9 mouse cellular contexts compared by ENCODE assay signal in the genomic region with DNA sequence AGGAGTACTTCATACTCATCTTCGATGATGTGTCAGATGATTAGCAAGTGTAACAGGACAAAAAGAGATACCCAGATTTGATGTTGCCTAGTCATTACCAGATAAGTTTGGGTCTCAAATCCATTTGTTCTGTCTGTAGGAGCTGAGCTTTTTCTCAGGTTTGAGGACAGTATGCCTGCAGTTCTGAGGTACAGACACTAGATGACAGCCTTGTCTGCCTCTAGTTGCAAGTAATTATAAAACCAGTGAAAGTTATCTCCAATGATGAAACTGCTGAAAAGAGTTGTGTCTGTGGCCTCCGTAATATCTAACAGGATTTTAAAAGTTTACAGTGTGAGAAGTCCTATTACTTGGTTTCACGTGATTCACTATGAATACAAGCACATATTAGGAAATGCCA.
DNase-seq lines count a peak whose midpoint lies in the region; ATAC-seq and TF ChIP-seq lines count a peak whose summit lies in the region.
"Had no signal": no experiment of that assay in that cellular context is flagged by ENCODE, and none has a peak within 500 bp of the region (broad histone marks: within the 10 kb centered on the region; RNA-seq: fewer than 3 reads in every experiment).

No protein-coding gene starts in this region.

- no peaks in the 10 kb centered on the region for H3K36me3 ChIP-seq in intestine, postnatal 0 days (ENCODE audit: control insufficient read depth, insufficient read depth)
- H3K36me3 ChIP-seq in intestine, embryonic 15.5 days = no peaks in the 10 kb centered on the region
- no peaks in the 10 kb centered on the region for H3K36me3 ChIP-seq in MEL (ENCODE audit: control insufficient read depth in 1 of 2, insufficient read depth in 2 of 2, low read length in 2 of 2)
- H3K36me3 ChIP-seq in thymus, adult 2 months (ENCODE audit: control insufficient read depth, insufficient read depth, low read length) = no peaks in the 10 kb centered on the region
- H3K36me3 ChIP-seq: neural tube, embryonic 13.5 days had no signal

- no peak overlapping the region for H3K27ac ChIP-seq in intestine, postnatal 0 days (ENCODE audit: low read depth, low read length)
- H3K27ac ChIP-seq in intestine, embryonic 15.5 days = no peak overlapping the region
- no peak overlapping the region for H3K27ac ChIP-seq in MEL (ENCODE audit: control insufficient read depth, low read depth, low read length)
- no peak overlapping the region for H3K27ac ChIP-seq in thymus, adult 2 months (ENCODE audit: control insufficient read depth, insufficient read depth, low read length)
- H3K27ac ChIP-seq: neural tube, embryonic 13.5 days had no signal

- TF ChIP-seq POLR2A in MEL (IDR thresholded peaks at IDR 0.05; ENCODE audit: control insufficient read depth in 1 of 2, insufficient read depth in 1 of 2, low read depth in 1 of 2, low read length in 2 of 2, poor library complexity in 1 of 2) = no peak
- no peak for TF ChIP-seq POLR2A in thymus, adult 2 months (IDR thresholded peaks at IDR 0.05; ENCODE audit: control insufficient read depth, extremely low read depth, insufficient read depth, low read length, poor library complexity)

- no peaks in the 10 kb centered on the region for H3K27me3 ChIP-seq in intestine, postnatal 0 days (replicated peaks; ENCODE audit: control insufficient read depth, insufficient read depth, low read length)
- H3K27me3 ChIP-seq in intestine, embryonic 15.5 days (replicated peaks) = no peaks in the 10 kb centered on the region
- no peaks in the 10 kb centered on the region for H3K27me3 ChIP-seq in MEL (ENCODE audit: control insufficient read depth in 1 of 2, insufficient read depth in 2 of 2, low read length in 2 of 2)
- no peaks in the 10 kb centered on the region for H3K27me3 ChIP-seq in thymus, adult 2 months (ENCODE audit: control insufficient read depth, insufficient read depth, low read length)
- H3K27me3 ChIP-seq: neural tube, embryonic 13.5 days had no signal

- no peaks in the 10 kb centered on the region for H3K9me3 ChIP-seq in intestine, postnatal 0 days (ENCODE audit: control insufficient read depth)
- no peaks in the 10 kb centered on the region for H3K9me3 ChIP-seq in intestine, embryonic 15.5 days
- H3K9me3 ChIP-seq in MEL (replicated peaks; ENCODE audit: insufficient read depth, low read length) = no peaks in the 10 kb centered on the region
- H3K9me3 ChIP-seq: neural tube, embryonic 13.5 days had no signal

- peak; percentile 67 for TF ChIP-seq RAD21 in MEL (IDR thresholded peaks at IDR 0.05; ENCODE audit: low read depth, low read length)

- no peak for ATAC-seq in intestine, postnatal 0 days
- no peak for ATAC-seq in intestine, embryonic 15.5 days

- no peaks in the 10 kb centered on the region for H3K79me2 ChIP-seq in MEL (ENCODE audit: control insufficient read depth, insufficient read depth, low read length, poor library complexity)

- TF ChIP-seq EP300 in MEL (IDR thresholded peaks at IDR 0.05; ENCODE audit: low read depth in 1 of 2, low read length in 2 of 2) = no peak

- peak; percentile 12 for DNase-seq in MEL (ENCODE audit: low read depth, low spot score)
- DNase-seq in cerebellum, postnatal 10 days = peak; percentile 62 to 68
- DNase-seq in left cerebral cortex, adult 9 months (ENCODE audit: low spot score in 2 of 2) = peak; percentile 28 to 65
- DNase-seq in yolk sac, embryonic 10.5 days (ENCODE audit: low spot score) = no peak
- no peak for DNase-seq in thymus, adult 2 months
- no peak for DNase-seq in ovary, postnatal 10 days (ENCODE audit: low spot score)

- peak; percentile 67 for TF ChIP-seq CTCF in intestine, postnatal 0 days (IDR thresholded peaks at IDR 0.05; ENCODE audit: low read depth)
- peak; percentile 17 to 59 (median 28); a peak in 3 of 6 replicates for TF ChIP-seq CTCF in MEL (IDR thresholded peaks at IDR 0.05 in 2 of 3, conservative IDR thresholded peaks at IDR 0.05 in 1 of 3; ENCODE audit: control insufficient read depth in 1 of 3, insufficient read depth in 1 of 3, low read depth in 2 of 3, low read length in 3 of 3, poor library complexity in 1 of 3, severe bottlenecking in 1 of 3)
- no peak for TF ChIP-seq CTCF in thymus, adult 2 months (IDR thresholded peaks at IDR 0.05; ENCODE audit: borderline replicate concordance, control insufficient read depth, extremely low read depth, insufficient read depth, low read length, poor library complexity)

- WGBS in intestine, postnatal 0 days = 61% methylated on average over 3 of the region's 3 CpGs
- 56% methylated on average over 3 of the region's 3 CpGs for WGBS in intestine, embryonic 15.5 days
- WGBS in thymus, adult 2 months = 77% methylated on average over 3 of the region's 3 CpGs

- H3K4me1 ChIP-seq in intestine, postnatal 0 days (replicated peaks; ENCODE audit: control insufficient read depth, insufficient read depth, low read length) = no peaks in the 10 kb centered on the region
- H3K4me1 ChIP-seq in intestine, embryonic 15.5 days (replicated peaks) = no peaks in the 10 kb centered on the region
- no peaks in the 10 kb centered on the region for H3K4me1 ChIP-seq in MEL (ENCODE audit: control insufficient read depth in 1 of 2, insufficient read depth in 2 of 2, low read length in 2 of 2)
- no peaks in the 10 kb centered on the region for H3K4me1 ChIP-seq in thymus, adult 2 months (replicated peaks; ENCODE audit: control insufficient read depth, insufficient read depth, low read length)
- H3K4me1 ChIP-seq: neural tube, embryonic 13.5 days had no signal

- H3K4me2 ChIP-seq in intestine, postnatal 0 days (replicated peaks; ENCODE audit: low read depth) = no peak overlapping the region
- no peak overlapping the region for H3K4me2 ChIP-seq in intestine, embryonic 15.5 days (replicated peaks)
- H3K4me2 ChIP-seq: neural tube, embryonic 13.5 days had no signal

- no peak overlapping the region for H3K9ac ChIP-seq in intestine, postnatal 0 days (ENCODE audit: low read depth, low read length)
- no peak overlapping the region for H3K9ac ChIP-seq in intestine, embryonic 15.5 days
- no peak overlapping the region for H3K9ac ChIP-seq in MEL (ENCODE audit: control insufficient read depth, low read depth, low read length, poor library complexity, severe bottlenecking)
- H3K9ac ChIP-seq: neural tube, embryonic 13.5 days had no signal

- no peak overlapping the region for H3K4me3 ChIP-seq in intestine, postnatal 0 days (ENCODE audit: low read depth, low read length)
- no peak overlapping the region for H3K4me3 ChIP-seq in intestine, embryonic 15.5 days (replicated peaks)
- H3K4me3 ChIP-seq in MEL (ENCODE audit: control insufficient read depth in 1 of 2, insufficient read depth in 1 of 2, low read depth in 2 of 2, low read length in 2 of 2) = no peak overlapping the region
- H3K4me3 ChIP-seq in thymus, adult 2 months (ENCODE audit: control insufficient read depth, insufficient read depth, low read length) = no peak overlapping the region
- H3K4me3 ChIP-seq: neural tube, embryonic 13.5 days had no signal

TF ChIP-seq in MEL, 35 proteins besides CTCF, POLR2A, EP300 and RAD21:
- TF ChIP-seq E2F4 (IDR thresholded peaks at IDR 0.05; ENCODE audit: borderline replicate concordance, low read depth, low read length) = no peak
- no peak for TF ChIP-seq SIN3A (IDR thresholded peaks at IDR 0.05; ENCODE audit: low read length)
- no peak for TF ChIP-seq ZMIZ1 (IDR thresholded peaks at IDR 0.05; ENCODE audit: low read depth, low read length)
- peak; percentile 61 for TF ChIP-seq SMC3 (IDR thresholded peaks at IDR 0.05; ENCODE audit: low read depth, low read length)
- TF ChIP-seq ZC3H11A (IDR thresholded peaks at IDR 0.05; ENCODE audit: low read depth, low read length) = peak; percentile 71
- no peak for TF ChIP-seq JUND (IDR thresholded peaks at IDR 0.05; ENCODE audit: low read depth, low read length)
- TF ChIP-seq MAFK (IDR thresholded peaks at IDR 0.05; ENCODE audit: borderline replicate concordance, low read depth, low read length) = no peak
- TF ChIP-seq TBP (IDR thresholded peaks at IDR 0.05; ENCODE audit: low read depth, low read length) = no peak

Comparison
In these comparisons a context has a peak if more than half of its experiments do, and no peak if none do; other contexts are left out.
1. DNase-seq: peak in MEL (single experiment), cerebellum, postnatal 10 days (2 of 2) and left cerebral cortex, adult 9 months (2 of 2); none in yolk sac, embryonic 10.5 days (single experiment), thymus, adult 2 months (single experiment) and ovary, postnatal 10 days (single experiment).